Mouse (Mus musculus): ENCODE measurements around the gene Amigo3.

Amigo3 gene

DNA sequence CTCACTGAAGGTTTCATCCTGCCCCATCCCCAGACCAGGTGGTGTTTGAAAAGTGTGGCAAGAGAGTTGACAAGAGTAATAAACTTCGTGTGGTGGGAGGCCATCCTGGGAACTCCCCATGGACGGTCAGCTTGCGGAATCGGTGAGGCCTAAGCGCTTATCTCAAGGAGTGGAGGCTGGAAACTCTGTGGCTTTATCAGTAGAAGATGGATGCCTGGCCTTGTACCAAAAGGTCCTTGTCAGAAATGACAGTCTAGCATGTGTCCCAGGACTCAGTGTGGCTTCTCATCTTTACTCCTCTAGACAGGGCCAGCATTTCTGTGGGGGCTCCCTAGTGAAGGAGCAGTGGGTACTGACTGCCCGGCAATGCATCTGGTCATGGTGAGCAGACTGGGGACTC, 30.6 kb downstream of the Amigo3 start:
- no peak for DNase-seq (ENCODE audit: low spot score in 2 of 2)

DNA sequence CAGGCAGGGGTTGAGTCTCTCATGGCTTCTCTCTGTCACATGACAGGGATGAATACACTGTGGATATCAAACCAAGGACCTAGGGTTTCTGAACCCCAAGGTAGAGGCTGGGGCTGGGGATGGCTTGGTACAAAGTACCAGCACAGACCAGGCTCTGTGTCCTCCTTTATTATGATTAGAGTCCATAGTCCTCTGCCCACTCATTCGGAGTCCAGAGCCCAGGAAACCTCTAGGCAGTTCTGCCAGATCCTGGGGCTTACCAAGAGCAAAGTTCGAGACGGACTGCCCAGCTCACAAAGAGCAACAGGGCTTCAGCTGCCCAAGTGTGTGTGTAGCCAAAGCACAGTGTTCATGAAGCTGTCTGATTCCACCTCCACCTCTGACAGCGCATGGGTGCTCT, 32.3 kb downstream of the Amigo3 start:
- DNase-seq (ENCODE audit: low spot score in 2 of 2) = no peak

DNA sequence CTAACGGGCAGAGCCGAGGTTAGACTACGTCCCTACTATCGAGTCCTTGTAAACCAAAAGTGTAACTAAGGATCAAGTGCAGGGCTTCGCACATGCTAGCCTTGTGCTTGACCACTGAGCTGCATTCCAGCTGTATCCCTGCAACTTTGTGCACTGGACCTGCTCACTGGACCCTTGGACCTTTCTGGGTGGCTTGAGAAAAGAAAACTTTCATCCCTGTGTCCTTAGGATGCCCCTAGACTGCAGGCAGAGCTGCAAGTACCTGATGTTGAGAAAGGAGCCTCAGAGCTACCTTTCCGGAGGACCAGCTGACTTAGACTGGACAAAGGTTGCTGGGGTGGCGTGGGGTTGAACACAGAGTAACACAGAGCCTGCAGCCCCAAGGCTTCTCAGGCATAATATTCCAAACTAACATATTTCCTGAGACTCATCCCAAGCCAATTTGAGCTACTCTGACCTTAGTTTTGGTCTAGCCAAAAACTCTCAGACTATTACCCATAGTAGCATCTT, 37.7 kb downstream of the Amigo3 start:
- DNase-seq (ENCODE audit: low spot score in 2 of 2) = no peak

DNA sequence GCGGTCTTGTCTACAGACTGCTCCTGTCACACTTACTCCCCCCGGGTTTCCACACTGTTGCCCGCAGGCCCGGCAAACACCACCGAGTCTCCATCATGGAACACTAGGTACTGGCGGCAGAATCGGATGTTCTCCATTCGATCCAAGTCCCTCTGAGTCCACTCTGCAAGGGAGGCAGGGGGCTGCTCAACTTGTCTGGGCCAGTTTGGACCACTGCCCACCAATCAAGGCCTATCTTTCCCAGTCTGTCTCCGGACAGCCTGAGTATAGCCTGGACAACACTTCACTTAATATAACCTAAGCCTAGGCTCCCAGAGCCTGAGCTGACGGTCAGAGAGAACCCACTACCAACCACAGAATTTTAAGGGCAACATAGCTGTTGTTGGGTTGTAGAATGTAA, 40.6 kb downstream of the Amigo3 start:
- DNase-seq (ENCODE audit: low spot score in 2 of 2) = no peak

DNA sequence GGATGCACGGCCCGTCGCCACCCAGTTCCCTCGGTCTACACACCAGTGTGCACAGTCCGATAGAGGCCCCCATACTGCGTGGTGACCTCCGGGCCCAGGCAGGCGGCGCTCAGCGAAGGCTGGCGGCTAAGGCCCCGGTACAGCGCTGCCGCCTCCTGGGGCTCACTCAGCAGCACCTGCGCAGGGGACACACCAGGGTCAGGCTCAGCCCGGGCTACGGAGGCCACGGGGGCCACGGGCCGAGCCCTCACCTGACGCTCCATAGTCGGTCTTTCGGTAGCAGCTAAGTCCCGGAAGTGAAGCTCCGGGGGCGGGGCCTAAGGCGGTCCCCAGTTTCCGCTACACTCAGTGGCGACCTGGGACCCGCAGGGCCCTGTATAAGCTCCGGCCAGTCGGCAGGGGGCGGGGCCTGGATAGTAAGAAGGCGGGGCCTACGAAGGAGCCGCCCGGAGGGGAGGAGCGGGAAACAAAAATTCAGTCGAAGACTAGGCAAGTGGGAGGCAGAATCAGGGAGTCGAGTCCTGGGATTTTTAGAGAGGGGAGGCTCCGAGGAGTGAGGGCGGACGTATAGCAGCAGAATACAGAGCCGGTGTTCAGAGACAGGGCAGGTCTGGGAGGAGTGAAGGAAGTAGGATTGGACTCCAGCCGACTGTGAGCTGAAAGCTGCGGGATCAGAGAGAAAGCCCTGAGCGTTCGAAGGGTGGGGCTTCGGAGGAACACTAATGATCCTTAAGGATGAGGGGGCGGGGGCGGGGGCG, 41.4 kb downstream of the Amigo3 start, which contains the start of gene Apeh:
TSS of gene Apeh (minus strand) at position 423 of the 758 bp plus-strand sequence.
- DNase-seq (ENCODE audit: low spot score in 2 of 2) = peak; percentile 92 to 95

DNA sequence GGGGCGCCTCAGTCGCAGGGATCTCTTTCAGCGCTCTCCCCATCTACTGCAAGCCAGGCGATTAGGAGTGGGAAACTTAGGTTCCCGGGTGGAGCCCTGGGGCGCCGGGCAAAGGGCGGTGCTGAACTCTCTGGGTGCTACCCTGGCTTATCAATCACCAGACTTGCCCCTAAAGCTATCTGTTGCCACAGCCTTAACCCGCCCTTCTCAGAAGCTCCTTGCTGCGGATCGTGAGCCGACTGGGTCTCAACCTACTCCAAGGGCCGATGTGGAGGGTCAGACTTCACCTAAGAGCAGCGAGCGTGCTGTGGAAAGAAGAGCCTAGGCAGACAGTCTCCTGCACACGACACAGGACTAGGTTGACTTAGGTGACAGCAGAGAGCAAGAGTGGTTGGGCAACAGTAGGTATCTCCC, 42.0 kb downstream of the Amigo3 start:
- DNase-seq (ENCODE audit: low spot score in 2 of 2) = no peak

DNA sequence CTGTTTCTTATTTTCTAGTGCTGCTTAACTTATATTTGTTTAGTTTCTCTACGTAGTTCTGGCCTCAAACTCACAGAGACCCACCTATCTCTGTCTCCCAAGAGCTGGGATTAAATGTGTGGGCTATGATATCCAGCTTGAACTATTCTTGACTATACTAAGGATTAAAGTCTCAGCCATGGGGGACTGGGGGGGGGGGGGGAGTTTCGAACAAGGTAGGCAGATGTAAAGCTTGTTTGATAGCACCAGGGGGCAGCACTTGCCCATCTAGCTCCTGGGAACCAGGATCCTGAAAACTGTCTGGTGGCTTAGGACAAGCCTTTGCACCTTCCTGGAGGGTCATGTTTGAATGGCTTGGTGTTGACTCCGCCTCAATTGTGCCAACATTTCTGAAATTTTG, 42.6 kb downstream of the Amigo3 start:
- peak in 1 of 2 experiments; percentile 68 for DNase-seq (ENCODE audit: low spot score in 2 of 2)

DNA sequence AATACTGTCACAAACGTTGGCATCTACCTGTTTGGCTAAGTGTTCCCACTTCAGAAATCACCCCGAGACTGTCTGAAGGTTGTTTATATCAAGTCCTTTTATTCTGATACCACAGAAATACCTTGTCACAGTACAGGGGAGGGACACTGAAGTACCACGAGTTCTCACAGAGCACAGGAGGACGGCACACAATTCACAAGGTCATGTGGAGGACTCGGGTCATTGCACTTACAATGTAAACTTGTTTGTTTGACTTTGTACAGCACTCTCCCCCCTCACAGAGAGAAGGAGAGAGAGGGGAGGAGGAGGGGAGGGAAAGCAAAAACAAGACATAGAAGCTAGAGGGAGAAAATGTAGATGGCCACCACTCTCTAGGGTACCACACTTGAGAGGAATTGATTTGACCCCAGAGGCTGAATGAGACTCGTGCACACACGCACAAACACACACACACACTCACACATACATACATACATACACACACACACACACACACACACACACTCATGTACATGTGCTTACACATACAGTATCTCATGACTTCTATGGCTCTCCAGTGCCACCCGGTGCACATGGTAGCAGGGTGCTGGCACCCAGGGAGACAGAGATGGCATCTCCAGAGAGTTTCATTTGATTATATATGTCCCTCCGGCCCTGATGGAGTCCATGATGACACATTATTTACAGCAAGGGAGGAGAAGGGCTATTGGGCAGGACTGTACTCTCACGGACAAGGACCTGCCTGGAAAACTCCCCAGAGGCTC, 43.2 kb downstream of the Amigo3 start:
- no peak for DNase-seq (ENCODE audit: low spot score in 2 of 2)

DNA sequence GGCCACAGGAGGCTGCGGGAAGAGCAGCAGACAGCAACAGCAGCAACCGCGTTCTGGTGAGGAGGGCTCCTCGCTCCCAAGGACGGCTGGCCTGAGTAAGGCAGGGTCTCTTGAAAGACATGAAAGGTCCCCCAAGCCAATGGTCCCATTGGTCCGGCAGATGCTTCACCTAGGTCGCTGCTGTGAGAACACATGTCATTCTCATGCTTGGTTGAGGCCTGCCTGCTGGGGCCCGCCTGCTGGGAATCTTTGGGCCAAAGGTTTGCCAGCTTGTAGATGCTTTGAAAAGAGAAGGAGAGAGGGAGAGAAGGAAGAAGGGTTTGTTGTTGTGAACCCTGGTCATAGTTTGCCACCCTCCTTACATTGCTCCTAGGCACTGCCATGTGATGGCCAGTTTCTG, 46.7 kb downstream of the Amigo3 start:
- DNase-seq (ENCODE audit: low spot score in 2 of 2) = no peak

DNA sequence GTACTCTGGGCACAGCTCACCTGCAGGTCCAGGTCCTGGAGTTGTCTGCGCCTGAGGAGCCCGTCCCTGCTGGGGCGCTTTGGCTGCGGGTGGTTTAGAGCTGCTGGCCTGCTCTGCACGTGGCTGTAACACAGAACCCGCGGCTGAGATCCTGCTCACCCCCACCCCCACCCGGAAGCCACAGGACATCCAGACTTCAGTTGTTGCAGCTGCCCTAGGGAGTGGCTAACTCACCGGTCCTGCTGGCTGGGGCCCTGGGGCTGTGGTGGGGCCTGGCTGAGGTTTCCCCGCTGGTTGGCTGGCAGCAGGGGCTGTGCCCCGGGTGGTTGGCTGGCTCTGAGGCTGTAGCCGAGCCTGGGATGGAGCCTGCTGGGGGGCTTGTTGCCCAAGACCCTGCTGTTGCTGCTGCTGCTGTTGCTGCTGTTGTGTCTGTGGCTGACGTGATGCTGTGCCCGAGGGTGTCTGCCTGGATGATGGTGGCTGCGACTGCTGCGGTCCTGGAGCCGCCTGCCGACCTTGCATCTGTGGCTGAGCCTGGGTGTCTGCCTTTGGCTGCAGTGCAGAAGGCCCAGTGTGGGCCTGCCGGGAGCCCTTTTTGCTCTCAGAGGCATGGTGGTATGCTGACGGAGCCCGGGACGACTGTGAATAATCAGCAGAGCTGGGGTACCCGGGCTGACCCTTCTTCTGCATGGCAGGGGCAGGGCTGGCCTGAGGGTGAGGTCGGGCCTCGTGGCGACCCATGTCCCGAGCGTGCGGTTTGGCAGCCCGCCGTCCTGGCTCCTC, 52.0 kb downstream of the Amigo3 start:
- no peak for DNase-seq (ENCODE audit: low spot score in 2 of 2)
